8 mouse cellular contexts compared by ENCODE assay signal in the genomic region with DNA sequence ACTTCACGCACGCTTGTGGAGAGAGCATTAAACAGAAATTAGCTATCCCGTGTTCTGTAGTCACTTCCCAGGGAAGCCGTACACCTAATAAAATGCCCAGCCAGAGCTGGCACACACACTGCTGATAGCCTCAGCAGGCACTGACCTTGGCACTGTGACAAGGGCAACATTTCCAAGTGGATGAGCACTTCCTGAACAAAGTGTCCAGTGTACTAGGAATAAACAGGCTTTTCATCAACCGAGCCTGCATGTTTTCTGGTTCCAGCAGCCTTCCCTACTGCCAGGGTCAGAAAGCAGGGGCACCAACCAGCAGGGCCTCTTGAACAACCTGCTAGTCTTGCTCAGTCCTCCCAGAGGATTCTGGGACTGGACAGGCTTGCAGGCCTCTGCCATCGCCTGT.
DNase-seq lines count a peak whose midpoint lies in the region; ATAC-seq and TF ChIP-seq lines count a peak whose summit lies in the region.

No protein-coding gene starts in this region.

- no peak overlapping the region for H3K4me3 ChIP-seq in forebrain, embryonic 14.5 days (ENCODE audit: low read depth, low read length)
- H3K4me3 ChIP-seq in forebrain, embryonic 13.5 days = no peak overlapping the region
- no peak overlapping the region for H3K4me3 ChIP-seq in heart, embryonic 16.5 days (ENCODE audit: low read length)
- no peak overlapping the region for H3K4me3 ChIP-seq in intestine, postnatal 0 days (ENCODE audit: low read depth, low read length)

- ATAC-seq in forebrain, embryonic 14.5 days = no peak
- no peak for ATAC-seq in forebrain, embryonic 13.5 days
- ATAC-seq in heart, embryonic 16.5 days (replicated peaks; ENCODE audit: extremely low read depth, insufficient read depth, low FRiP score) = no peak
- no peak for ATAC-seq in intestine, postnatal 0 days

- no peak overlapping the region for H3K4me2 ChIP-seq in forebrain, embryonic 14.5 days (ENCODE audit: low read length)
- H3K4me2 ChIP-seq in forebrain, embryonic 13.5 days = no peak overlapping the region
- H3K4me2 ChIP-seq in heart, embryonic 16.5 days (ENCODE audit: low read depth, low read length) = no peak overlapping the region
- H3K4me2 ChIP-seq in intestine, postnatal 0 days (replicated peaks; ENCODE audit: low read depth) = no peak overlapping the region

- H3K4me1 ChIP-seq in forebrain, embryonic 14.5 days (ENCODE audit: control insufficient read depth, insufficient read depth, low read length) = peaks cover 4% of the 10 kb centered on the region; the same call in 1 of the 2 replicates
- peaks cover 12% of the 10 kb centered on the region for H3K4me1 ChIP-seq in forebrain, embryonic 13.5 days
- H3K4me1 ChIP-seq in heart, embryonic 16.5 days (ENCODE audit: control insufficient read depth, insufficient read depth, low read length) = peaks cover 41% of the 10 kb centered on the region
- H3K4me1 ChIP-seq in intestine, postnatal 0 days (replicated peaks; ENCODE audit: control insufficient read depth, insufficient read depth, low read length) = 0 out of 2 replicates have a peak, but pooled peaks cover 13% of the 10 kb centered on the region

- 54% methylated on average over 6 of the region's 6 CpGs for WGBS in forebrain, embryonic 14.5 days
- 66% methylated on average over 6 of the region's 6 CpGs for WGBS in forebrain, embryonic 13.5 days
- 48% methylated on average over 6 of the region's 6 CpGs for WGBS in heart, embryonic 16.5 days
- WGBS in intestine, postnatal 0 days = 74% methylated on average over 6 of the region's 6 CpGs

- H3K27ac ChIP-seq in forebrain, embryonic 14.5 days (ENCODE audit: low read depth, low read length) = no peak overlapping the region
- no peak overlapping the region for H3K27ac ChIP-seq in forebrain, embryonic 13.5 days
- peak overlapping the region; percentile 58 for H3K27ac ChIP-seq in heart, embryonic 16.5 days (ENCODE audit: low read length)
- H3K27ac ChIP-seq in intestine, postnatal 0 days (ENCODE audit: low read depth, low read length) = no peak overlapping the region

- H3K27me3 ChIP-seq in forebrain, embryonic 14.5 days (replicated peaks; ENCODE audit: control insufficient read depth, insufficient read depth, low read length) = no peaks in the 10 kb centered on the region
- 0 out of 2 replicates have a peak, but pooled peaks cover 2% of the 10 kb centered on the region for H3K27me3 ChIP-seq in forebrain, embryonic 13.5 days
- H3K27me3 ChIP-seq in heart, embryonic 16.5 days (ENCODE audit: control insufficient read depth, insufficient read depth, low read length) = no peaks in the 10 kb centered on the region
- no peaks in the 10 kb centered on the region for H3K27me3 ChIP-seq in intestine, postnatal 0 days (replicated peaks; ENCODE audit: control insufficient read depth, insufficient read depth, low read length)

- no peaks in the 10 kb centered on the region for H3K36me3 ChIP-seq in forebrain, embryonic 14.5 days (ENCODE audit: control insufficient read depth, insufficient read depth, low read length)
- H3K36me3 ChIP-seq in forebrain, embryonic 13.5 days (ENCODE audit: poor library complexity, severe bottlenecking) = no peaks in the 10 kb centered on the region
- no peaks in the 10 kb centered on the region for H3K36me3 ChIP-seq in heart, embryonic 16.5 days (ENCODE audit: control insufficient read depth, insufficient read depth)
- H3K36me3 ChIP-seq in intestine, postnatal 0 days (ENCODE audit: control insufficient read depth, insufficient read depth) = no peaks in the 10 kb centered on the region

- H3K9me3 ChIP-seq in forebrain, embryonic 14.5 days (replicated peaks; ENCODE audit: control insufficient read depth, low read length) = no peaks in the 10 kb centered on the region
- H3K9me3 ChIP-seq in forebrain, embryonic 13.5 days (replicated peaks) = no peaks in the 10 kb centered on the region
- no peaks in the 10 kb centered on the region for H3K9me3 ChIP-seq in heart, embryonic 16.5 days (replicated peaks; ENCODE audit: control insufficient read depth, low read length)
- no peaks in the 10 kb centered on the region for H3K9me3 ChIP-seq in intestine, postnatal 0 days (ENCODE audit: control insufficient read depth)

- H3K9ac ChIP-seq in forebrain, embryonic 14.5 days (ENCODE audit: low read length) = no peak overlapping the region
- no peak overlapping the region for H3K9ac ChIP-seq in forebrain, embryonic 13.5 days
- no peak overlapping the region for H3K9ac ChIP-seq in heart, embryonic 16.5 days (ENCODE audit: low read length)
- no peak overlapping the region for H3K9ac ChIP-seq in intestine, postnatal 0 days (ENCODE audit: low read depth, low read length)

- peak; percentile 38 for DNase-seq in forebrain, embryonic 14.5 days (ENCODE audit: low spot score)
- DNase-seq in urinary bladder, adult 2 months (ENCODE audit: low spot score) = peak; percentile 15
- no peak for DNase-seq in urinary bladder, adult 18-20 months (ENCODE audit: low spot score in 2 of 2)
- peak; percentile 14 to 38 for DNase-seq in left cerebral cortex, postnatal 25 days (ENCODE audit: low spot score in 2 of 2)
- no peak for DNase-seq in spleen, postnatal 36 days (ENCODE audit: low spot score in 2 of 2)

- no peak for TF ChIP-seq CTCF in intestine, postnatal 0 days (IDR thresholded peaks at IDR 0.05; ENCODE audit: low read depth)

- intact Hi-C loops in left cerebral cortex, postnatal 25 days (cut with DNase I) = no loop called here

Comparison
In these comparisons a context has a peak if more than half of its experiments do, and no peak if none do; other contexts are left out.
1. DNase-seq: peak in forebrain, embryonic 14.5 days (single experiment), urinary bladder, adult 2 months (single experiment) and left cerebral cortex, postnatal 25 days (2 of 2); none in urinary bladder, adult 18-20 months (0 of 2) and spleen, postnatal 36 days (0 of 2).